Mouse (Mus musculus): ENCODE data around the gene Tubb2a. TPM values are rescaled to one million over a fixed set of nuclear protein-coding genes. Genes with fewer than 3 reads are reported as not detected.

Gene Tubb2a
- polyA plus RNA-seq, 1 experiment from 2014 or later = 98.2 TPM

GRCm38 (mm10) chr13:34066351-34066750, 11.5 kb downstream of the Tubb2a start:
- Histone ChIP-seq H3K27me3 (ENCODE audit: poor library complexity, severe bottlenecking) (no peaks in the 10 kb centered on the region), H3K9me3 (no peaks in the 10 kb centered on the region), H3K4me1 (peaks cover 27% of the 10 kb centered on the region), H3K27ac (no peak overlapping the region), H3K36me3 (replicated peaks) (peaks cover 19% of the 10 kb centered on the region), H3K4me3 (no peak overlapping the region)
- no peak for DNase-seq (ENCODE audit: extremely low spot score, low spot score)
- WGBS = 56% methylated on average over 1 of the region's 1 CpGs

GRCm38 (mm10) chr13:34062466-34062865, 15.3 kb downstream of the Tubb2a start:
- peaks cover 6% of the 10 kb centered on the region; the same call in 1 of the 2 replicates for H3K4me1 ChIP-seq

GRCm38 (mm10) chr13:34060061-34060460, 17.7 kb downstream of the Tubb2a start:
- Histone ChIP-seq H3K4me1 (no peaks in the 10 kb centered on the region), H3K9me3 (peaks cover 7% of the 10 kb centered on the region; the same call in 1 of the 2 replicates), H3K27ac (no peak overlapping the region), H3K4me3 (no peak overlapping the region), H3K36me3 (replicated peaks) (peaks cover 42% of the 10 kb centered on the region), H3K27me3 (ENCODE audit: poor library complexity, severe bottlenecking) (no peaks in the 10 kb centered on the region)
- DNase-seq (ENCODE audit: extremely low spot score, low spot score) = no peak
- WGBS = 90% methylated on average over 9 of the region's 9 CpGs

More at GRCm38 (mm10) chr13:34062466-34062865, 15.3 kb downstream of the Tubb2a start:
- DNase-seq (ENCODE audit: extremely low spot score, low spot score) = no peak
- H3K27me3 ChIP-seq (ENCODE audit: poor library complexity, severe bottlenecking) = no peaks in the 10 kb centered on the region
- WGBS = 92% methylated on average over 10 of the region's 10 CpGs
- H3K36me3 ChIP-seq (replicated peaks) = peaks cover 26% of the 10 kb centered on the region
- no peak overlapping the region for H3K4me3 ChIP-seq
- no peak overlapping the region for H3K27ac ChIP-seq
- no peaks in the 10 kb centered on the region for H3K9me3 ChIP-seq

GRCm38 (mm10) chr13:34057252-34057651, 20.6 kb downstream of the Tubb2a start:
- no peak for DNase-seq (ENCODE audit: extremely low spot score, low spot score)
- Histone ChIP-seq H3K27me3 (ENCODE audit: poor library complexity, severe bottlenecking) (no peaks in the 10 kb centered on the region), H3K27ac (no peak overlapping the region), H3K4me3 (no peak overlapping the region), H3K4me1 (peaks cover 6% of the 10 kb centered on the region), H3K9me3 (peaks cover 7% of the 10 kb centered on the region; the same call in 1 of the 2 replicates), H3K36me3 (replicated peaks) (peaks cover 37% of the 10 kb centered on the region)
- 100% methylated on average over 1 of the region's 1 CpGs for WGBS

GRCm38 (mm10) chr13:34054983-34055382, 22.8 kb downstream of the Tubb2a start:
- no peak for DNase-seq (ENCODE audit: extremely low spot score, low spot score)
- WGBS = 91% methylated on average over 3 of the region's 3 CpGs
- Histone ChIP-seq H3K27me3 (ENCODE audit: poor library complexity, severe bottlenecking) (no peaks in the 10 kb centered on the region), H3K4me1 (peaks cover 6% of the 10 kb centered on the region), H3K36me3 (replicated peaks) (peaks cover 39% of the 10 kb centered on the region), H3K9me3 (peaks cover 7% of the 10 kb centered on the region; the same call in 1 of the 2 replicates), H3K4me3 (no peak overlapping the region), H3K27ac (no peak overlapping the region)

GRCm38 (mm10) chr13:34054391-34054790, 23.4 kb downstream of the Tubb2a start:
- Histone ChIP-seq H3K36me3 (replicated peaks) (peaks cover 39% of the 10 kb centered on the region), H3K27ac (no peak overlapping the region), H3K4me1 (peaks cover 6% of the 10 kb centered on the region), H3K4me3 (no peak overlapping the region), H3K27me3 (ENCODE audit: poor library complexity, severe bottlenecking) (no peaks in the 10 kb centered on the region), H3K9me3 (peaks cover 7% of the 10 kb centered on the region; the same call in 1 of the 2 replicates)
- WGBS = 72% methylated on average over 4 of the region's 4 CpGs
- no peak for DNase-seq (ENCODE audit: extremely low spot score, low spot score)

GRCm38 (mm10) chr13:34053673-34054282, 24.0 kb downstream of the Tubb2a start:
- H3K27me3 ChIP-seq (ENCODE audit: poor library complexity, severe bottlenecking) = no peaks in the 10 kb centered on the region
- H3K27ac ChIP-seq = no peak overlapping the region
- no peak for DNase-seq (ENCODE audit: extremely low spot score, low spot score)
- H3K4me3 ChIP-seq = no peak overlapping the region
- H3K9me3 ChIP-seq = peaks cover 7% of the 10 kb centered on the region; the same call in 1 of the 2 replicates
- peaks cover 6% of the 10 kb centered on the region for H3K4me1 ChIP-seq
- 80% methylated on average over 13 of the region's 13 CpGs for WGBS
- peaks cover 39% of the 10 kb centered on the region for H3K36me3 ChIP-seq (replicated peaks)

- H3K4me3 ChIP-seq = no peak overlapping the region
- no peaks in the 10 kb centered on the region for H3K27me3 ChIP-seq (ENCODE audit: poor library complexity, severe bottlenecking)
- H3K4me1 ChIP-seq = peaks cover 6% of the 10 kb centered on the region
- 97% methylated on average over 3 of the region's 3 CpGs for WGBS
- H3K36me3 ChIP-seq (replicated peaks) = peaks cover 51% of the 10 kb centered on the region
- peaks cover 7% of the 10 kb centered on the region; the same call in 1 of the 2 replicates for H3K9me3 ChIP-seq
- H3K27ac ChIP-seq = no peak overlapping the region
- DNase-seq (ENCODE audit: extremely low spot score, low spot score) = no peak
These were observed 26.1 kb downstream of the Tubb2a start for GRCm38 (mm10) chr13:34051692-34052091.

- Histone ChIP-seq H3K4me3 (no peak overlapping the region), H3K27me3 (ENCODE audit: poor library complexity, severe bottlenecking) (no peaks in the 10 kb centered on the region), H3K36me3 (replicated peaks) (peaks cover 40% of the 10 kb centered on the region), H3K27ac (no peak overlapping the region), H3K9me3 (no peaks in the 10 kb centered on the region), H3K4me1 (peaks cover 6% of the 10 kb centered on the region)
- DNase-seq (ENCODE audit: extremely low spot score, low spot score) = no peak
- 94% methylated on average over 8 of the region's 8 CpGs for WGBS
These were observed 27.3 kb downstream of the Tubb2a start for GRCm38 (mm10) chr13:34050479-34050878.

- H3K9me3 ChIP-seq = no peaks in the 10 kb centered on the region
- no peak for DNase-seq (ENCODE audit: extremely low spot score, low spot score)
- no peak overlapping the region for H3K27ac ChIP-seq
- H3K4me1 ChIP-seq = 0 out of 2 replicates have a peak, but pooled peaks cover 3% of the 10 kb centered on the region
- no peak overlapping the region for H3K4me3 ChIP-seq
- peaks cover 22% of the 10 kb centered on the region for H3K36me3 ChIP-seq (replicated peaks)
- H3K27me3 ChIP-seq (ENCODE audit: poor library complexity, severe bottlenecking) = no peaks in the 10 kb centered on the region
- WGBS = 87% methylated on average over 3 of the region's 3 CpGs
These were observed 30.3 kb downstream of the Tubb2a start for GRCm38 (mm10) chr13:34047526-34047925.

- WGBS = 44% methylated on average over 11 of the region's 11 CpGs
- peak; percentile 61 for DNase-seq (ENCODE audit: extremely low spot score, low spot score)
- peak overlapping the region; percentile 40 for H3K27ac ChIP-seq
- H3K4me3 ChIP-seq = no peak overlapping the region
- H3K36me3 ChIP-seq (replicated peaks) = peaks cover 22% of the 10 kb centered on the region
- 0 out of 2 replicates have a peak, but pooled peaks cover 3% of the 10 kb centered on the region for H3K4me1 ChIP-seq
- no peaks in the 10 kb centered on the region for H3K9me3 ChIP-seq
- H3K27me3 ChIP-seq (ENCODE audit: poor library complexity, severe bottlenecking) = no peaks in the 10 kb centered on the region
These were observed 31.3 kb downstream of the Tubb2a start for GRCm38 (mm10) chr13:34046421-34047012.

GRCm38 (mm10) chr13:34045511-34046249, 32.1 kb downstream of the Tubb2a start:
- 0 out of 2 replicates have a peak, but pooled peaks cover 3% of the 10 kb centered on the region for H3K4me1 ChIP-seq
- peaks cover 22% of the 10 kb centered on the region for H3K36me3 ChIP-seq (replicated peaks)
- no peaks in the 10 kb centered on the region for H3K27me3 ChIP-seq (ENCODE audit: poor library complexity, severe bottlenecking)
- H3K27ac ChIP-seq = no peak overlapping the region
- 69% methylated on average over 5 of the region's 5 CpGs for WGBS
- no peaks in the 10 kb centered on the region for H3K9me3 ChIP-seq
- H3K4me3 ChIP-seq = no peak overlapping the region
- DNase-seq (ENCODE audit: extremely low spot score, low spot score) = no peak

Data from forebrain, embryonic 10.5 days (tissue).